Mouse (Mus musculus) spleen, adult 12 weeks (tissue): ENCODE results near the gene Fut2.

ENCODE experiments used
- DNase-seq: peaks from one replicate; pipeline ENCODE4 v3.0.0; 2022; ENCODE audit warnings: low spot score

Fut2 gene

DNA sequence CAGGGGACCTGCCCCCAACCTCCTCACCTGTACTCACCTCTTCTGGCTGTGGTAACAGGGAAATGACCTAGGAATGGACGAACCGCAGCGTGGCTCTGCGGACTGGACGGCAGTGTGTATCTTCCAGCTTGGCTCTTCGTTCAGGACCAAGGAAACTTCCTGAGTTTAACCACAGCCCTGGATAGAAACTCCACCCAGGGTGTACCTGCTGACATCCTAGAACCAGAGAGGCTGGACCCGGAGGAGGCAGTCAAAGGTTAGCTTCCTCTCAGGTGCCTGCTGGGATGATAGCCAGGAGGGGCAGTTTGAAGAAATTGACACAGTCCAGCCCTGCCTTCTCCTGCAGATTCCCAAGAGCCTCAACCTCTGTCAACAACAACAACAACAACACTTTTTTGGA, at the start of gene Fut2:
Gene Fut2, minus strand, starts transcription at position 234 of the 400 bp plus-strand sequence.
- no peak for DNase-seq

DNA sequence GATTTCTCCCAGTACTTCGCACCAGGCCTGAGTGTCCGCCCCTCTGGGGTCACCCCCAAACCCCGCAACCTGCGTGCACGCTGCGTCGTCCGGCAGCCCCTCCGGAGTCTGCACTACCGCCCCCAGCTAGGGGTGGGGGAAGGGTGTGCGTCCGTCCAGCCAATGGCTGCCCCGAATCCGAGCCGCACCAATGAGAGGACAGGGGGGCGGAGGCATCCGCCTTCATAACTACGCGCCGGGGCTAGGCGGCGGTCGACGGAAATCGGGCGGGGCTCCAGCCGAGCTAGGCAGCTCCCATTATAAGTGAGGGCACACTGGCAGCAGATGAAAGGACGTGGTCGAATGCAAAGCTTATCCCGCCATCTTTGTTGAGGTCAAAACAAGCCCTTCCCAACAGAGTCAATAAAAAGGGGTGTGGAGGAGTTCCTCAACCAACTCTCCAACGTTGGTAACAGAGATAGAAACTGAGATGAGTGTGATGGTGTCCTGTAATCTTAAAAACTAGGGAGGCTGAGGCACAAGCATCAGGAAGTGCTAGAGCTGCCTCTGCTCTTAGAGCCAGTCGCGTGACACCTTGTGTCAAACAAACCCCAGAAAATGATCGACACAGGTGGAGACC, 49.0 kb upstream of the Fut2 start, which contains the start of gene Rpl18:
Gene Rpl18, plus strand, starts transcription at position 368 of the 619 bp plus-strand sequence.
- DNase-seq, result peak; percentile 91

DNA sequence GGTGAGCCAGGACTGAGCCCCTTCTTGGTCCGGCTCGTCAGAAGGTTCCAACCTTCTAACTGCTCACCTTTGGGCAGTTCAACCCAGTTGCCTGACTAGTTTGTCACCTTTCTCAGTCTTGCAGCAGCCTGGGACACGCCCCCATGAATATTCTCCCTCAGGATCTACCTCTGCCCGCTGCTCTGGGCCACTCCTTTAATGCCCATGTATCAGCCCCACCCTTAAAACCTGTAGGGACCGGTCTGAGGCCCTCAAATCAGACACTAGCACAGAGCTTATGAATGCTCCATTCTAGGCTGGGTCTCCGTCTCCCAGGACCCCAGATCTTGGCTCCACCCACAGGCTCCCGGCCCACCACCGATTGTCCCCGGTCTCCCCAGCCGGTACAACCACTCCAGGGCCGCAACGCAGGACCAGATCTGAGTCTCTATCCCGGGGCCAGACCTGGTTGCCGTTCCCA, 48.5 kb upstream of the Fut2 start:
- DNase-seq, result no peak

DNA sequence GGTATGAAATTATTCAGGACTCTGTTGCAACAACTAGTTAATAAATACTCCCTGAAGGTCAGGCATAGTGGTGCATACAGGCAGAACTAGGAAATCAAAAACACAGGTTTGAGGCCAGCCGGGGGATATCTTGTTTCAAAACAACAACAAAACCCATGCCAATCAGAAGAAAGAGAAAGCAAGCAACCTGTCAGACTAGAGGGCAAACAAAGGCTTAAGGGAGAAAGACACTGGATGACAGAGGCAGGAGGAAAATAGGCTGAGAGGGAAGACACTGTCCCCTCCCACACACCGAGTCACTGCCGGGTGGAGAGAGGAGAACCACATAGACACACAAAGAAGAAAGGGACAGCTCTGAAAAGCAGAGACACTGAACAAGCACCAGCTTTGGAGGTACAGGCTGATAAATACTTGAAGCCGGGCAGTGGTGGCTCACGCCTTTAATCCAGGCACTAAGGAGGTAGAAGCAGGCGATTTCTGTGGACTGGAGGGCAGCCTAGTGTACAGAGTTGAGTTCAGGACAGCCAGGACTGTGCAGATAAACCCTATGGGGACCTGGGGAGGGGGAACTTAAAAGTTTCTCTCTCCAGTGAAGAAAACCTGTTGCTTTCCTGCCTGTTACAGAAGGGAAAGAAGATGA, 47.8 kb upstream of the Fut2 start:
- no peak for DNase-seq

DNA sequence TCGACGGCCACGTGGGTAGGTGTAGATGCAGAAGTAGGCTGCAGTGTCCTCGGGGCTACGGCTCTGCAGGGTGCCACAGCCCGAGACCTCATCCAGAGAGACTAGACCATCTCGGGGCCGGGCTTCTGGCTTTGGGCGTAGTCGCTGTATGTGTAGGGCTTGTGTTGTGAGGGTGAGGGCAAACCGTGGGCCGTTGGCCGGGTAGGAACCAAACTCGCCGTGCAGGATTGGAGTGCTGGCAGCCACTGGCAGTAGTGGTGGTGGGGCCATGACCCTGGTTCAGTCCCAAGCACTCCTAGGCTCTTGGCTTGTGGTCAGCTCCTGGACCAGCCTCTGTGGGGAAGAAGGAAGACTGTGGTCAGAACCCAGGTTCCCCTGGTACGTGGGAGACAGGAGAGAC, 47.2 kb upstream of the Fut2 start:
- no peak for DNase-seq

DNA sequence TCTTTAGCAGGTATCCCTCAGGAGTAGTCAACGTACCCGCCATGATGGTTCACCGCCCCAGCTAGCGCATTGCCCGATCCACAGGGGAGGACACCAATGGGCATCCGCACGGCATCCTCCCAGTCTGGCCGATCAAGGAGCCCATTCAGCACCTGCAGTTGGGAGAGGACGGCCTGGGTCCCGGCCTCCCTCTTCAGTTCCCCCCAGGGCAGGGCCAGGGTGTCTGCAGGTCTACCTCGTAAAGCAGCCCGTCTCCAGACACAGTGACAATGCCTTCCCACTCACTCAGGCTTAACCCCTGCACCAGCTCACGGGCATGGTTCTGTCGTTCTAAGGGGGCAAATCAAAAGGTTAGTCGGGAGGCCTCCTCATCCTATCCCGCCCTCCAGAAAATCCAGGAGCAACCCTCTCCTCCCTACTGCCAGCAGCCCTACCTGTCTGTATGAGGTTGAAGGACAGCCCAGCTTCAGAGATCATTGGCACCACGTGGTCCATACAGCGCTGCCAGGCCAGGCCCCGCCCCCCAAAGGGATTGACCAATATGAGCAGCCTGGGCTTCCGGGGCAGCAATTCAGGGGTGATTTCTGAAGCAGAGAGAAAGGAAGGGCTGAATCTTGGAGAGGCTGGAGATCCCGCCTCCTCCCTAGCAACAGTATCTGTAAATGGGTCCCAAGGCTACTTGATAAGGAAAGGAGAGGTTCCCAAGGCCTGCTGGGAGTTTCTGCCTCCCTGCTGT, 46.0 kb upstream of the Fut2 start:
- no peak for DNase-seq

DNA sequence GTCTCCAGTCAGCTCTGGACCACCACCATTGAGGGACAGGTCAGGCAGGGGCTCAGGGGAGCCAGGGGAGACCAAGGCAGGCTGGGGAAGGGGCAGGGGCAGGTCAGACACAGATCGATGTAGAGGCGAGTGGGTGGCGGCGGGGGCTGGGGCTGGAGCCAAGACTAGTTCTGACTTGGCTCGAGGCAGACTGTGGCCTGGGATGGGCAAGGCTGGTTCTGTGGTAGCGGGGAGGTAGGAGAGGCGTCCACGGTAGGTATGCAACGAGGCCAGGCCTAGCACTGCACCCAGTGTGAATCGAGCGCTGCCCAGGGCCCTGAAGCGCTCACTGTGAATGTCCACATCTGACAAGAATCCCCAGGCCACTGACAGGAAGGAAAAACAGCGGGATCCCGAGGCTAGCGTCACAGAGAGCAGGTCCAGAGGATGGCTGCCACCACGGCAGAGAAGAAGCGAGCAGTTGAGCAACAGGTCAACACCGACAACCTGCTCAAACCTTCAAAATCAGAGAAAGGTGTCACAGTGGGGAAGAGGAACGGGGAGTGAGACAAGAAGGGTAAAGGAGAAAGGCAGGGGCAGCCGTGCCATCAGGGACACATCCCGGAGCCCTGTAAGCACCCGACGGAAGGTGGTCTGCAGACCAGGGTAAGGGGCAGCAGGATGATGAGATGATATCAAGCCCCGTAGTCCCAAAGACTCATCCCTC, 45.3 kb upstream of the Fut2 start:
- DNase-seq, result no peak

DNA sequence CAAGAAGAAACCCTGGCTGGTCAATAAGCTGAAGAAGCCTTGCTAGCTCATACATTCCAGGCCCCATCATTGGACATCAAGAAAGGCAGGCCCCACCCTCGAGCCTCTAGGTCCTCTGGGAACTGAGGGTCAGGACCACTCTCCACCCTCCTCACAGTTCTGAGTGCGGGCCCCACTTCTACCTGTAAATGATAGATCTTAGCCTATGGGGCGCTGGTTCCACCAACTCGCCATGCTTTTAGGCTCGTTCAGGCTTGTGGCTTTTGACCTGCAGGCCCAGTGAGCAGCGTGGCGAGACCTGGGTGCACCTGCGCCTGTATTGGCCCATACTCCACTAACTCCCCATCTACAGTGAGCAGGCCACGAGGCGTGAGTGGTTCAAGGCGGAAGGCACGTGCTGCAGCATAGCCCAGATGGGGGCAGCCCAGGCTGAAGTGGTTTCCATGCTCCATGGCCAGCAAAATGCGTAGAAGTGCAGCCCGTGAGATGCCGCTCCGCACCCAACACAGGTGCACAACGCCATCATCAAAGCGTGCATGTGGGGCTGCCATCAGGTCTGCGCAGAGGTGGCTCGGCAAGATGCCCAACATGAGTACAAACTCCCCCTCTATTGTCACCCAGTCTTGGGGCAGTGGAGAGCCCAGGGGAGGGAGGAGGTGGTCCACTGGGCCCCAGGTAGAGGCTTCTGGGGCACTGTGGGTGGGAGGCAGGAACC, 44.4 kb upstream of the Fut2 start:
- no peak for DNase-seq

DNA sequence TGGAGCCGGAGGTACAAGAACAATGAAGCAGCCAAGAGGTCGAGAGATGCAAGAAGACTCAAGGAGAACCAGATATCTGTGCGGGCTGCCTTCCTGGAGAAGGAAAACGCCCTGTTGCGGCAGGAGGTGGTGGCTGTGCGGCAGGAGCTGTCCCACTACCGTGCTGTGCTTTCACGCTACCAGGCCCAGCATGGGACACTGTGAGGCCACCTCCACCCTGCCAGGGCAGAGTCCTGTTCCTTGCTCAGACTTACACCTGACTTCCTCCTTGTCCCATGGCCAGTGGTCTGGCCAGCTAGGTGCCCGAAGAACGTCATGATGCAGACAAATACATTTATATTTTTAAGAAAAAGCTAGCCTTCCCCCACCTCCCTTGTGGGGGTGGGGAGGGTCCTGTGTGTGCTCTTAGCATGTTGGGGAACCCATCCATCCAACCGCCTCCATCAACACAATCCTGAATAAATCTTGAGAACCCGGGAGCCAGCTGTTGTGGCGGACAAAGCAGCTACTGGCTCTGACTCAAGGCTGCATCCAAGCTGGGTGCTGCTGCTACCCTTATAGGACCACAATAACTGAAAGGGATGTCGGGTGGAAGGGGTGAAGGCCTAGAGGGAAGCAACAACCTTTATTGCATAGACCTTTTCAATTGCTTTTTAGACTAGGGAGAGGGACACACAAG, 43.6 kb upstream of the Fut2 start:
- no peak for DNase-seq

DNA sequence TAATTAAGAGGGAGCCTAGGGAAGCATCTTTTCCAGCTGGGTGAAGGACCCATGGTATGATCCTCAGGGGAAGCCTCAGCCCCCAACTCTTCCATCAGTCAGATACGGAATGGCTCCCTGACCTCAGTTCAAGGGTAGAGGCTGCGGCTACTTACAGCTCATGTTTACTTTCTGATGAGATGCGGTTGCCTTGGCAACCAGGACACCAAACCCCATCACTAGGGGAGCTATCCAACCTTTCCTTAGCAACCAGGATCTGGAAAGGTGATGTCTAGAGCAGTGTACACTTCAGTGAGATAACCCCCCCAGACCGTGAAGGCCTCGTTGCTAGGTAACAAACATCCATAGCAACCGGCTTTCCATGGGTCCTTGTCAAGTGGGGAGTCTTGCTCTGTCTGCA, 42.8 kb upstream of the Fut2 start:
- no peak for DNase-seq

DNA sequence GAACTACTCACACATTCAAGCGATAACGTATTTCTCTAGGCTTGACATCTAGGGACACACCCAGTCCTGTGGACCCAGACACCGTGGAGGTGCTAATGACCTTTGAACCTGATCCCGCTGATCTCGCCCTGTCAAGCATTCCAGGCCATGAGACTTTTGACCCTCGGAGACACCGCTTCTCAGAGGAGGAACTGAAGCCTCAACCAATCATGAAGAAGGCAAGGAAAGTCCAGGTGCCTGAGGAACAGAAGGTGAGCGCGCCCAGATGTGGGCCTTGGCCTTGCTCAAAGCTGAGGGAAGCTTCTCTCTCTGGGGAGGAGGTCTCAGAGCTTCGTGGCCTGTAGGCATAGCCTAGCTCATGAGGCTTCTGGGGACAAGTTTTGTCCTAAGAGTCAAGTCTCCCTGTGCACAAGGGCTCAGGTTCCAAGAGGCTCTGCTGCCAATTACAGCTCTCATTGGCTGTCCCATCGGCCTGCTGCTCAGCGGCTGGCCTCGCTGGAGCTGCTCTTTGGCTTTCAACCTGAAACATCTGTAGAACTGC, 42.1 kb upstream of the Fut2 start:
- no peak for DNase-seq

DNA sequence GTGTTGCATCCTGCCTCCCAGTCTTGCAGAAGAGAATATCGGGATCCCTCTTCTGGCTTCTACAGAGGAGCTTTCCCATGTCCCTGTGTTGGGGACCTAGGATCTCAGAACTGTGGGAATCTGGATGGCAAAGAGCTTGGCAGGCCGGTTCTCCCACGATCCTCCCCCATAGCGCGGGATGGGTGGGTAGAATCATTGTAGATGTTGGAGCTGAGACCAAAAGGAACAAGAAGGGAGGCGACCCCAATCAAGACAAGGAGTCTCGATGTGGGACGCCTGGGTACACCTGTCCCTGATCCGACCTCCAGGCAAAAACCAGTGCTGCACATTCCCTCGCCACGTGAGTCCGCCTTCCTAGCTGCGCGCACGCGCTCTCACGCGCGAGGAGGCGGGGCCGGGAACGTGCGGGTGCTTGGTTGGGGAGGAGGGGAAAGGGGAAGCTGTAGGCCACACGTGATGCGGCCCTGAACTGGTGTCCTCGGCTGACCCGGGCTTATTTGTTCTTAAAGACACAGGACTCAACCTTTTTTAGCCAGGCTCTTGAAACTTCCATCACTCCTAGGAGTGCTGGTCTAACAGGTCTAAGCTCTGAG, 41.3 kb upstream of the Fut2 start:
- DNase-seq, result peak; percentile 79

DNA sequence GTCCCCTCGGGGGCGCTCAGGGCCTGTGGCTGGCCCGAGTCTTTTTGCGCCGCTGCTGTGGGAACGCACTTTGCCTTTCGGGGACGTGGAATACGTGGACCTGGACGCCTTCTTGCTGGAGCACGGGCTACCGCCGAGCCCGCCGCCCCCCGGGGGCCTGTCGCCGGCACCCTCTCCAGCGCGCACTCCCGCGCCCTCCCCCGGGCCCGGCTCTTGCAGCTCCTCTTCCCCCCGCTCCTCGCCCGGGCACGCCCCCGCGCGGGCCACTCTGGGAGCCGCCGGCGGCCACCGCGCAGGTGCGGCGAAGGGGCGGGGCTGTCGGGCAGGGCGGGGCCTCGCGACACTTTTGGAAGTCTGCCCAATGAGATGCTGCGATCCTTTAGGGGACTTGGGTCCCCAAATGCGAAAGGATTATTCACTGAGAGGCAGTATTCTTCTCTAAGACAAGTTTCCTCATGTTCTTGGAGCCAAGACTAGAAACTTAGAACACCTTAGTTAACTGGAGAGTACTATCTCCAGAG, 40.6 kb upstream of the Fut2 start:
- peak; percentile 72 for DNase-seq

DNA sequence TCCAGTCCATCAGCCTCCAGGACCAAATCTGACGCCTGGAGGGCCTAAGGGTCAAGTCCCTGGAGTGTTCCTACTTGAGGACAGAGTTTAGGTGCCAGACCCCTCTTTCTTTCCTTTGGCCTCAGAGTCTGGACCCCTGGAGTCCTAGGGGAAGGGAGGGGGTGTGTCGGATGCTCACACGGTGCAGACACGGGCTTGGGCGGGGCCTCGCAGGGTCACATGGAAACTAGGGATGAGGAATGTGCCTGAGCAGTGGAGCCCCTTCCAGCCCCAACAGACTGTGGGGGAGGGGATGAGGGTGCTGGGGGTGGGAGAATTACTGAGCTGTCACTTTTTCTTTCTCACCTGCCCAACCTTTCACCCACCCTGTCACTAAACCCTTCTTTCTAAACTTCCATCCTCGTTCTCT, 39.7 kb upstream of the Fut2 start:
- no peak for DNase-seq

DNA sequence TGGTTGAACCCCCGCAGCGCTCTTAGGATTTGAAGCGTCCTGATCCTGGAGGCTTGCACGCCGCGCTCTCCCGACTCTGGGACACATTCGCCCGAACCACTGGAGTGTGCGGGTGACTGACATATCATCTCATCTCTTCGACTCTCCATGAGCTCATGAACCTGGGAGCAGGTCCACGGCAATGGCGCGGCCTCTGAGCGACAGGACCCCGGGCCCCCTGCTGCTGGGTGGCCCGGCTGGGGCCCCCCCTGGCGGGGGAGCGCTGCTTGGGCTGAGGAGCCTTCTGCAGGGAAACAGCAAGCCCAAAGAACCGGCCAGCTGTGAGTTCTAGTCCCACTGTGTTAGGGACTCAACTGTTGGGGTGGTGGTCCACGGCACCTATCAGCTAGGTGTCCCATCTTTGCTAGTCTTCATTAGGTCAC, 39.3 kb upstream of the Fut2 start:
- no peak for DNase-seq

DNA sequence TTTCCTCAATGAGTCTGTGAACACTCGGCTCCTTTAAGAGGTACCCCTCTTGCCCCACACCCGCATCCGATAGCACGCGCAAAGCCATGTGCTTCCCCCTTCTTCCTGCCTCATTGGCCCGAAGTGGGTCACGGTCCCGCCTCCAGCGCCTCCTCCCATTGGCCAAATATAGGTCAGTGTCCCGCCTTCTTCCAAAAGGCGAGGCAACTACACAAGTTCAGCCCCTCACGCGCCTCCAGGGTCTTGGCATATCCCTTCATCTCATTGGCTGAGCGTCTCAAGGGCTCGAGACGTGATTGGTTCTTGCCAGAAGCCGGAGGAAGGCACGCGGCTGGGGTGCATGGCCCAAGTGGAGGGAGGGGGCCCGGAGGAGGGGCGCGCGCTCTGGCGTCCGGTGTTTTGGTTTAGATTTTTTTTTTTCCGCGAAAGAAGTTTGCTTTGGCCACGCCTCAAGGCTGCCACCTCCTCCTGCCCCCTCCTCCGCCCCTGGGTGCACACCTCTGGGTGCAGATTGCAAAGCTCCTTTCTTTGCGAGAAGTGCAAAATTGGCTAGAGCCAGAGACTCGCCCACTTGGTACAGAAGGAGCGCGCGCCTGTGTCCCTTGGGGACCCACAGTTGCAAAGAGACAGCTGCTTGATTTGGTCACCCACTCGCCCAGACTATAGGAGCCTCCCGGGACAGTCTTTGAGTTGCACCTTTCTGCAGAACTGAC, 38.7 kb upstream of the Fut2 start, which contains the start of gene Dbp:
Gene Dbp, plus strand, starts transcription at position 359 of the 713 bp plus-strand sequence.
- DNase-seq, result peak; percentile 87

DNA sequence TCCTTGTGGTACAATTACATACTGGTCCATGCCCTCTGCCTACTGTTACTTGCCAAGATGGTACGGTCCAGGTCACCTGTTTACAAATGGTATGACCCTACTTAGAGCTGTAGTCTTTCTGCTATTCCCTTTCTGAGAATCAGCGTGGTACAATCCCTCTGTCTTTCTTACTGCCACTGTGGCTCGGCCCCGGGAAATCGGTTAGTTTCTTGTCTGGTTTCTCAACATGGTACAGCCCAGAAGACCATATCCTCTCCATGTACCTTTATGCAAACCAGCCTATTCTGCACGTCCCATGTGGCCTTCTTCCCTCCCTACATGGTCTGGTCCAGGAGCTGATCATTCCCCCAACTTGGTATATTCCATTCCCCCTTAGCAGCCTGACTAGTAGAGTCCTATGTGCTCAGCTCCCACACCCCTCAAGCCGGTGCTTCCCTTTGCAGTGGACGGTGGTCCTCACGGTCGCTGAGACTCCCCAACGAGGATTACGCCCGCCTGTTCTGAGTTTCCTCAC, 37.9 kb upstream of the Fut2 start:
- DNase-seq, result no peak

DNA sequence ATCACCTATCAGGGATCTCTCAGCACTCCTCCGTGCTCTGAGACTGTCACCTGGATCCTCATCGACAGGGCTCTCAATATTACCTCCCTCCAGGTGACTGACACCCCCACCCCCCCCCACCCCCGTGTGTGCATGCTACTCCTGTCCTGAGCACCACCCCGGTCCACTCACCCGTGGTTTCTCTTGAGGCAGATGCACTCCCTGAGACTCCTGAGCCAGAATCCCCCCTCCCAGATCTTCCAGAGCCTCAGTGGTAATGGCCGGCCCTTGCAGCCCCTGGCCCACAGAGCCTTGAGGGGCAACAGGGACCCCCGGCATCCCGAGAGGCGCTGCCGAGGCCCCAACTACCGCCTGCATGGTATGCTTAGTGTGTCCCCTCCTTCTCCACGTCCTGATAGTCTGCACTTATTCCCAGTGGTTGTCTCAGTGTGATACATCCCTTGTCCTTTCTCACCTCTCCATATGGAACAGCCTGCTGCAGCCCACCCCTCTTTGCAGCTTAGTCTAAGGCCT, 37.4 kb upstream of the Fut2 start:
- no peak for DNase-seq
